Mouse (Mus musculus) liver, embryonic 14.5 days (tissue): ENCODE data around the gene Apoa1. TPM values are rescaled to one million over a fixed set of nuclear protein-coding genes. Genes with fewer than 3 reads are reported as not detected.
A peak's percentile ranks its signal among the peaks of the same experiment; 100 is the strongest.

Experiments used
- ATAC-seq: fragments of 200-750 bp; cut with Nextera tagmentation; 2 replicates; pipeline ENCODE4 v1.8.0; 2017; ENCODE audit warnings: moderate number of reproducible peaks, mild to moderate bottlenecking, moderate library complexity; ENCODE audit not compliant: insufficient read depth
- DNase-seq, 3 experiments: peaks; one replicate each; pipeline ENCODE4 v3.0.0-alpha.2; 2012 to 2013; ENCODE audit warnings: low read depth in 3 of 3, low spot score in 3 of 3
- H3K27ac ChIP-seq: fragments of 300-500 bp; sonication (generic); 2 replicates; pipeline ENCODE4 v1.5.1; 2014; ENCODE audit warnings: moderate library complexity, mild to moderate bottlenecking, control low read depth, inconsistent platforms
- H3K27me3 ChIP-seq: fragments of 300-500 bp; sonication (generic); 2 replicates; pipeline ENCODE4 v1.6.1; 2014; ENCODE audit warnings: mild to moderate bottlenecking, low read length, moderate library complexity; ENCODE audit not compliant: control insufficient read depth, insufficient read depth
- H3K36me3 ChIP-seq: fragments of 300-500 bp; sonication (generic); replicated peaks from 2 replicates; pipeline ENCODE4 v1.6.1; 2014; ENCODE audit warnings: low read depth; ENCODE audit not compliant: control insufficient read depth, insufficient read depth
- H3K4me1 ChIP-seq, 2 experiments: fragments of 200-500 bp in 1 of 2; fragments of 300-500 bp in 1 of 2; sonication (generic) in 1 of 2; replicated peaks; 2 replicates each; pipeline ENCODE4 v1.6.1; 2012 to 2014; ENCODE audit warnings: antibody characterized with exemption in 1 of 2, inconsistent platforms in 1 of 2, low read length in 1 of 2; ENCODE audit not compliant: control insufficient read depth in 2 of 2, insufficient read depth in 2 of 2
- H3K4me2 ChIP-seq: fragments of 300-500 bp; sonication (generic); 2 replicates; pipeline ENCODE4 v1.6.1; 2014; ENCODE audit warnings: low read depth, mild to moderate bottlenecking, control low read depth, moderate library complexity
- H3K4me3 ChIP-seq, 2 experiments: fragments of 200-500 bp in 1 of 2; fragments of 300-500 bp in 1 of 2; sonication (generic) in 1 of 2; 2 replicates each; pipeline ENCODE4 v1.5.1; 2012 to 2014; ENCODE audit warnings: low read depth in 2 of 2, low read length in 2 of 2, mild to moderate bottlenecking in 2 of 2, control low read depth in 1 of 2, inconsistent platforms in 1 of 2, moderate library complexity in 1 of 2; ENCODE audit not compliant: insufficient read depth in 1 of 2
- H3K9ac ChIP-seq: fragments of 300-500 bp; sonication (generic); replicated peaks from 2 replicates; pipeline ENCODE4 v1.6.1; 2014; ENCODE audit warnings: mild to moderate bottlenecking, control low read depth, moderate library complexity
- H3K9me3 ChIP-seq: fragments of 300-500 bp; sonication (generic); 2 replicates; pipeline ENCODE4 v1.6.1; 2016; ENCODE audit warnings: low read length, mixed read lengths; ENCODE audit not compliant: control insufficient read depth
- CTCF ChIP-seq: IDR thresholded peaks from 2 replicates; pipeline ENCODE4 v1.5.1; 2016; ENCODE audit warnings: antibody characterized with exemption, low read depth, control low read depth
- EP300 ChIP-seq: IDR thresholded peaks from 2 replicates; pipeline ENCODE4 v1.6.1; 2016; ENCODE audit warnings: antibody characterized with exemption, low read depth
- WGBS: fragments of 180-500 bp; shearing (Covaris S2); extraction: QIAGEN DNeasy Blood & Tissue Kit; methylation state at CpG from one replicate; pipeline ENCODE4 v1.1.7; 2014; ENCODE audit not compliant: insufficient replicate concordance; 5-methylcytosine and 5-hydroxymethylcytosine counted together
- polyA plus RNA-seq, 2 experiments: library from polyadenylated mRNA; depleted of rRNA in 1 of 2; stranded (reverse) in 1 of 2; unstranded in 1 of 2; fragments of >200 nt; fragmentation: Nextera tagmentation in 1 of 2; extraction: Ambion mirVana in 1 of 2; gene quantifications; 2 replicates each; pipeline versions ENCODE4 v1.2.1 to v1.2.3; 2012 to 2014

The Apoa1 gene
- polyA plus RNA-seq, 2 experiments, result 1,404 to 3,278 TPM

DNA sequence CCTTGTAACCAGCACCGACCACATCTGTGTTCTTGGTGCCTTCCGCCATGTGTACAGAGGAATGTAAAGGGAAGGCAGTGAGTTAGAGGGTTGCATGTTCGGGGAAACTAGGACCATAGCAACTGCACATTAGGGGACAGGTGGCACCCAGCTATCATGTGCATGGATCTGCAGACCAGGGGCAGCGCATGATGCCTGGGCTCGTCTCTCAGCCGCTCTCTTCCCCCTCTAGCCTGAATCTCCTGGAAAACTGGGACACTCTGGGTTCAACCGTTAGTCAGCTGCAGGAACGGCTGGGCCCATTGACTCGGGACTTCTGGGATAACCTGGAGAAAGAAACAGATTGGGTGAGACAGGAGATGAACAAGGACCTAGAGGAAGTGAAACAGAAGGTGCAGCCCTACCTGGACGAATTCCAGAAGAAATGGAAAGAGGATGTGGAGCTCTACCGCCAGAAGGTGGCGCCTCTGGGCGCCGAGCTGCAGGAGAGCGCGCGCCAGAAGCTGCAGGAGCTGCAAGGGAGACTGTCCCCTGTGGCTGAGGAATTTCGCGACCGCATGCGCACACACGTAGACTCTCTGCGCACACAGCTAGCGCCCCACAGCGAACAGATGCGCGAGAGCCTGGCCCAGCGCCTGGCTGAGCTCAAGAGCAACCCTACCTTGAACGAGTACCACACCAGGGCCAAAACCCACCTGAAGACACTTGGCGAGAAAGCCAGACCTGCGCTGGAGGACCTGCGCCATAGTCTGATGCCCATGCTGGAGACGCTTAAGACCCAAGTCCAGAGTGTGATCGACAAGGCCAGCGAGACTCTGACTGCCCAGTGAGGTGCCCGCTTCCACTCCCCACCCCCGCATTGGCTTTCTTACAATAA, 1.4 kb downstream of the Apoa1 start:
- peak overlapping the region; percentile 64 for H3K4me2 ChIP-seq
- ATAC-seq (peak; percentile 53), DNase-seq (peak in 1 of 3 experiments; percentile 41)
- TF ChIP-seq EP300, result no peak
- TF ChIP-seq CTCF, result peak; percentile 81
- H3K27me3 ChIP-seq, result no peaks in the 10 kb centered on the region
- H3K9ac ChIP-seq, result peak overlapping the region; percentile 47
- H3K4me3 ChIP-seq, result peak overlapping the region; percentile 47 to 48
- no peaks in the 10 kb centered on the region for H3K9me3 ChIP-seq
- H3K4me1 ChIP-seq, result peaks cover 0 to 15% of the 10 kb centered on the region in 2 experiments; a peak in 2 of 4 replicates
- H3K36me3 ChIP-seq, result no peaks in the 10 kb centered on the region
- 13% methylated on average over 37 of the region's 37 CpGs for WGBS
- H3K27ac ChIP-seq, result no peak overlapping the region

GRCm38 (mm10) chr9:46230450-46230975, 2.1 kb downstream of the Apoa1 start:
- TF ChIP-seq EP300 (no peak), CTCF (no peak)
- Histone ChIP-seq H3K4me2 (peak overlapping the region; percentile 64), H3K27me3 (no peaks in the 10 kb centered on the region), H3K36me3 (no peaks in the 10 kb centered on the region), H3K4me3 (peak overlapping the region; percentile 47 to 48), H3K9ac (no peak overlapping the region; the same call in none of the 2 replicates), H3K4me1 (peaks cover under 1 to 14% of the 10 kb centered on the region in 2 experiments; a peak in 2 of 4 replicates), H3K9me3 (no peaks in the 10 kb centered on the region), H3K27ac (no peak overlapping the region)
- ATAC-seq, result no peak
- DNase-seq, result no peak
- 23% methylated on average over 13 of the region's 13 CpGs for WGBS

DNA sequence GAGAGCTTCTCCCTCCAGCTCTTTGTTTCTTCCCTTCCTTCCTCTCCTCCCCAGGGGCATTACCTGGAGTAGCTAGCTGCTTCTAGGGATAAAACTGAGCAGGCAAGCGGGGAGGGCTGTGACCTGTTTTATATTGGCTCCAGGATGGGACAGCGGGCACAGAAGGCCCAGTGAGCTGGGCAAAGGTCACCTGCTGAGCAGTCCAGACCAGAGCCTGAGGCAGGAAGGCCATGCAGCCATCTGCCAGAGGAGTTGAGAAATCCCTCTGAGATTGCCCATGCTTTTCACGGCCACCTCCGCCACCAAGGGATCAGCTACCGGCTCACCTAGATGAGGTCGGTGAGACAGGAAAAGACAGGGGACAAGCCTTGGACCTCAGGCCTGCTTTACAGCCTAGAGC, 6.8 kb downstream of the Apoa1 start:
- Histone ChIP-seq H3K4me3 (no peak overlapping the region), H3K9me3 (no peaks in the 10 kb centered on the region), H3K4me1 (peaks cover 5 to 12% of the 10 kb centered on the region in 2 experiments; a peak in 3 of 4 replicates), H3K27me3 (no peaks in the 10 kb centered on the region), H3K9ac (no peak overlapping the region), H3K36me3 (no peaks in the 10 kb centered on the region), H3K4me2 (no peak overlapping the region), H3K27ac (no peak overlapping the region)
- WGBS, result 64% methylated on average over 6 of the region's 6 CpGs
- no peak for ATAC-seq
- TF ChIP-seq EP300 (no peak), CTCF (no peak)
- no peak for DNase-seq

DNA sequence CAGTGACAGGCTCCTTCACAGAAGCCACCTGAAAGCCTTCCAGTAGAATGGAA, 7.0 kb downstream of the Apoa1 start, which contains the start of gene Apoc3:
Gene Apoc3 (minus strand): TSS at position 41 of the 53 bp plus-strand sequence.
- Histone ChIP-seq H3K4me3 (no peak within 1 kb of the TSS), H3K27ac (no peak within 1 kb of the TSS), H3K9me3 (no peaks in the 10 kb centered on the region), H3K9ac (no peak within 1 kb of the TSS), H3K4me2 (no peak within 1 kb of the TSS), H3K27me3 (no peaks in the 10 kb centered on the region), H3K4me1 (peaks cover 5 to 12% of the 10 kb centered on the region in 2 experiments; a peak in 3 of 4 replicates), H3K36me3 (no peaks in the 10 kb centered on the region)
- DNase-seq (no peak), ATAC-seq (no peak)
- TF ChIP-seq EP300 (no peak), CTCF (no peak)

GRCm38 (mm10) chr9:46235649-46236048, 7.3 kb downstream of the Apoa1 start:
- no peak overlapping the region for H3K27ac ChIP-seq
- H3K4me2 ChIP-seq, result no peak overlapping the region

More at GRCm38 (mm10) chr9:46235649-46236048, 7.3 kb downstream of the Apoa1 start:
- TF ChIP-seq EP300 (no peak), CTCF (no peak)
- ATAC-seq (peak; percentile 59), DNase-seq (no peak)
- H3K4me1 ChIP-seq, result peaks cover 5 to 12% of the 10 kb centered on the region in 2 experiments; a peak in 3 of 4 replicates
- H3K36me3 ChIP-seq, result no peaks in the 10 kb centered on the region
- WGBS, result 25% methylated on average over 4 of the region's 4 CpGs
- H3K9me3 ChIP-seq, result no peaks in the 10 kb centered on the region
- no peak overlapping the region for H3K4me3 ChIP-seq
- H3K9ac ChIP-seq, result no peak overlapping the region
- H3K27me3 ChIP-seq, result no peaks in the 10 kb centered on the region
